Mouse (Mus musculus) cerebellum, adult 9-10 months (tissue): ENCODE data around the gene Dennd5b.
A peak's percentile ranks its signal among the peaks of the same experiment; 100 is the strongest.

Experiments
- DNase-seq: peaks from one replicate; pipeline ENCODE4 v3.0.0; 2022

Dennd5b gene

GRCm38 (mm10) chr6:149100174-149101075 lies 1.1 kb downstream of the Dennd5b start:
- DNase-seq: peak; percentile 76

- no peak for DNase-seq
Measured at GRCm38 (mm10) chr6:149098993-149099392, 2.5 kb downstream of the Dennd5b start.

- no peak for DNase-seq
Measured at GRCm38 (mm10) chr6:149097276-149097675, 4.2 kb downstream of the Dennd5b start.

- DNase-seq: no peak
Measured at GRCm38 (mm10) chr6:149096233-149096632, 5.2 kb downstream of the Dennd5b start.

- DNase-seq: peak; percentile 57
Measured at GRCm38 (mm10) chr6:149095389-149095788, 6.1 kb downstream of the Dennd5b start.

- DNase-seq: no peak
Measured at GRCm38 (mm10) chr6:149094555-149094954, 6.9 kb downstream of the Dennd5b start.

GRCm38 (mm10) chr6:149093465-149093864 lies 8.0 kb downstream of the Dennd5b start:
- no peak for DNase-seq

- no peak for DNase-seq
Measured at GRCm38 (mm10) chr6:149092406-149092805, 9.1 kb downstream of the Dennd5b start.

GRCm38 (mm10) chr6:149077136-149077808 lies 24.2 kb downstream of the Dennd5b start:
- no peak for DNase-seq

GRCm38 (mm10) chr6:149073854-149074253 lies 27.6 kb downstream of the Dennd5b start:
- no peak for DNase-seq

- DNase-seq: no peak
Measured at GRCm38 (mm10) chr6:149072873-149073272, 28.6 kb downstream of the Dennd5b start.

- no peak for DNase-seq
Measured at GRCm38 (mm10) chr6:149070592-149071124, 30.8 kb downstream of the Dennd5b start.

GRCm38 (mm10) chr6:149063382-149063781 lies 38.1 kb downstream of the Dennd5b start:
- no peak for DNase-seq

GRCm38 (mm10) chr6:149060670-149061387 lies 40.7 kb downstream of the Dennd5b start:
- DNase-seq: no peak

- peak; percentile 76 for DNase-seq
Measured at GRCm38 (mm10) chr6:149057947-149058391, 43.5 kb downstream of the Dennd5b start.

GRCm38 (mm10) chr6:149054780-149055179 lies 46.7 kb downstream of the Dennd5b start:
- no peak for DNase-seq

GRCm38 (mm10) chr6:149050978-149051723 lies 50.3 kb downstream of the Dennd5b start:
- DNase-seq: no peak

- no peak for DNase-seq
Measured at GRCm38 (mm10) chr6:149040099-149040498, 61.4 kb downstream of the Dennd5b start.

GRCm38 (mm10) chr6:149032198-149032597 lies 69.3 kb downstream of the Dennd5b start:
- DNase-seq: no peak

- DNase-seq: no peak
Measured at GRCm38 (mm10) chr6:149031377-149031776, 70.1 kb downstream of the Dennd5b start.

- DNase-seq: no peak
Measured at GRCm38 (mm10) chr6:149018431-149018830, 83.0 kb downstream of the Dennd5b start.

- DNase-seq: peak; percentile 17
Measured at GRCm38 (mm10) chr6:149010766-149011301, 90.6 kb downstream of the Dennd5b start.
